Mouse (Mus musculus) forebrain, embryonic 14.5 days (tissue): ENCODE measurements around the gene Anxa9. TPM values are rescaled to one million over a fixed set of nuclear protein-coding genes. Genes with fewer than 3 reads are reported as not detected.

Source experiments
- ATAC-seq: fragments of 200-750 bp; cut with Nextera tagmentation; 2 replicates; pipeline ENCODE4 v1.8.0; 2017; ENCODE audit warnings: mild to moderate bottlenecking, moderate library complexity
- DNase-seq: peaks from one replicate; pipeline ENCODE4 v3.0.0-alpha.2; 2015; ENCODE audit warnings: low spot score
- H3K27ac ChIP-seq: fragments of 300-500 bp; sonication (generic); 2 replicates; pipeline ENCODE4 v1.5.1; 2014; ENCODE audit warnings: low read depth, mild to moderate bottlenecking, control low read depth, low read length, moderate library complexity
- H3K27me3 ChIP-seq: fragments of 300-500 bp; sonication (generic); replicated peaks from 2 replicates; pipeline ENCODE4 v1.6.1; 2014; ENCODE audit warnings: low read length, control low read depth, mixed read lengths; ENCODE audit not compliant: control insufficient read depth, insufficient read depth
- H3K36me3 ChIP-seq: fragments of 300-500 bp; sonication (generic); 2 replicates; pipeline ENCODE4 v1.6.1; 2014; ENCODE audit warnings: low read length, control low read depth; ENCODE audit not compliant: control insufficient read depth, insufficient read depth
- H3K4me1 ChIP-seq: fragments of 300-500 bp; sonication (generic); 2 replicates; pipeline ENCODE4 v1.6.1; 2014; ENCODE audit warnings: antibody characterized with exemption, low read length, control low read depth; ENCODE audit not compliant: control insufficient read depth, insufficient read depth
- H3K4me2 ChIP-seq: fragments of 300-500 bp; sonication (generic); 2 replicates; pipeline ENCODE4 v1.6.1; 2014; ENCODE audit warnings: mild to moderate bottlenecking, control low read depth, low read length
- H3K4me3 ChIP-seq: fragments of 300-500 bp; sonication (generic); 2 replicates; pipeline ENCODE4 v1.5.1; 2014; ENCODE audit warnings: low read depth, low read length, control low read depth
- H3K9ac ChIP-seq: fragments of 300-500 bp; sonication (generic); 2 replicates; pipeline ENCODE4 v1.6.1; 2014; ENCODE audit warnings: mild to moderate bottlenecking, low read length, control low read depth, moderate library complexity
- H3K9me3 ChIP-seq: fragments of 300-500 bp; sonication (generic); replicated peaks from 2 replicates; pipeline ENCODE4 v1.6.1; 2016; ENCODE audit warnings: low read length, control low read depth, mixed read lengths; ENCODE audit not compliant: control insufficient read depth
- WGBS: fragments of 180-500 bp; shearing (Covaris S2); extraction: QIAGEN DNeasy Blood & Tissue Kit; methylation state at CpG from one replicate; pipeline ENCODE4 v1.1.7; 2014; 5-methylcytosine and 5-hydroxymethylcytosine counted together
- polyA plus RNA-seq: library from polyadenylated mRNA; unstranded; fragments of >200 nt; fragmentation: Nextera tagmentation; extraction: Ambion mirVana; gene quantifications from 2 replicates; pipeline ENCODE4 v1.2.1, GENCODE M21; 2014

The Anxa9 gene
- polyA plus RNA-seq, 1 experiment from 2014 or later = 0.27 TPM

DNA sequence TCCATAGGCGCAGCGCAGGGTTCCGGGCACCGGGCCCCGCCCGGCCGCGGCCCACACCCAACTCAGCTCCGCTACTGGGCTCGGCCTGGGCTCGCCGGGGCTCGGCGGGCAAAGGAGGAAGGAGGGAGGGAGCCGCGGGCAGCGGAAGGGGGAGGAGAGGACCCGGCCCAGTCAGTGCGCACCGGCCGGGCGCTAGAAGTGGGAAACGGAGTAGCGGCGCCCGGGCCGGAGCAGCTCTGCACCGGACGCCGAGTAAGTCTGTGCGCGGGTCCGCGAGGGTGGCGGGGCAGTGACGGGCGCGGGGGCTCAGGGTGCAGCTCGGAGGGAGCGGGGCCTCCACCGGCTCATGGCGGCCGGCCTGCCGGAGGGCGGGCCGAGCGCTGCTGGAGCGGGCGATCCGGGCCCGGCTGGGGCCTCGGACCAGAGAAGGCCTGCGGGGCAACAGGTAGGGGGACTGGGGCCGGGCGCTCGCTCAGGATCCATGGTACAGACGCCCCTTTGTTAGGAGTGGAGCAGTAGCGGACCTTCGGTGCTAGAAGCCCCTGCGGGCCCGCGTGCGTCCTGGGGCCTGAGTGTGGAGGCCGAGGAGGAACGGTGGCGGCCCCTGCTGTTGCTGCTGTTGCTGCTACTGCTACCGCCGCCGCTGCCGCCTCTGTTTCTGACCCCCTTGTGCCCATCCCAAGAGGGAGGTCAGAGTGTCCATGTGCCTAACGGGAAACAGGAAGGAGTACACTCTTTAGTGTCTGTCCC, 8.3 kb upstream of the Anxa9 start:
- H3K36me3 ChIP-seq = peaks cover 7% of the 10 kb centered on the region
- under 1% methylated on average over 60 of the region's 71 CpGs for WGBS
- H3K9me3 ChIP-seq = no peaks in the 10 kb centered on the region
- peak; percentile 94 for ATAC-seq
- H3K4me3 ChIP-seq = peak overlapping the region; percentile 92
- H3K27me3 ChIP-seq = no peaks in the 10 kb centered on the region
- H3K4me2 ChIP-seq = peak overlapping the region; percentile 68
- peak overlapping the region; percentile 99 for H3K9ac ChIP-seq
- peaks cover 7% of the 10 kb centered on the region for H3K4me1 ChIP-seq
- DNase-seq = peak; percentile 83
- peak overlapping the region; percentile 95 for H3K27ac ChIP-seq

DNA sequence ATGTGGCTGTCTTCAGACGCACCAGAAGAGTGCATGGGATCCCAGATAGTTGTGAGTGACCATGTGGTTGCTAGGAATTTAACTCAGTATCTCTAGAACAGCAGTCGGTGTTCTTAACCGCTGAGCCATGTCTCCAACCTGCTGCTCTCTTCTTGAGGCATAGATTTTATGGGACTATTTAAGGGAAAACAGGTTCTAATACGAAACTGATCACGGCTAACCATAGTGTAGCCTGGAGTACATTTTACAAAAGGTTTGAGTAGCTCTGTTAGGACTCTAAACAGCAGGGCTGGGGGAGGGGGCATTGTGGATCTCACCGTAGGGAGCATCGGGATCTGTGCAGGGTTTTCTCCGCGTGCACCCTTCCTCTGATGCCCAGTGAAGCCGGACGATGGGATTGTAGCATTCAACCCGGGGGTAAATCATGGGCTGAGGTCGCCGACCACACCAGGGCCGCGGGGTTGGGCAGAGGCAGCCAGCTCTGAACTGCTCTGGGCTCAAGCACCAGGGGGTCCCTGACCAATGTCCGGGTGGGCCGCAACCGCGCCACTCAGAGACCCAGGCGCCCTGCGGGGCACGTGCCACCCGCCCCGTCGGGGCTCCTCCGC, 7.6 kb upstream of the Anxa9 start, which contains the start of gene Cers2:
Gene Cers2 (plus strand): TSS at position 306 of the 608 bp plus-strand sequence.
- DNase-seq (peak; percentile 48), ATAC-seq (peak; percentile 15; the same call in 1 of the 2 replicates)
- WGBS = 3% methylated on average over 27 of the region's 27 CpGs
- Histone ChIP-seq H3K27me3 (no peaks in the 10 kb centered on the region), H3K27ac (peak within 1 kb of the TSS; percentile 95), H3K9me3 (no peaks in the 10 kb centered on the region), H3K4me3 (peak within 1 kb of the TSS; percentile 92), H3K4me2 (peak within 1 kb of the TSS; percentile 68), H3K4me1 (peaks cover 7% of the 10 kb centered on the region), H3K36me3 (no peaks in the 10 kb centered on the region), H3K9ac (peak within 1 kb of the TSS; percentile 99)

DNA sequence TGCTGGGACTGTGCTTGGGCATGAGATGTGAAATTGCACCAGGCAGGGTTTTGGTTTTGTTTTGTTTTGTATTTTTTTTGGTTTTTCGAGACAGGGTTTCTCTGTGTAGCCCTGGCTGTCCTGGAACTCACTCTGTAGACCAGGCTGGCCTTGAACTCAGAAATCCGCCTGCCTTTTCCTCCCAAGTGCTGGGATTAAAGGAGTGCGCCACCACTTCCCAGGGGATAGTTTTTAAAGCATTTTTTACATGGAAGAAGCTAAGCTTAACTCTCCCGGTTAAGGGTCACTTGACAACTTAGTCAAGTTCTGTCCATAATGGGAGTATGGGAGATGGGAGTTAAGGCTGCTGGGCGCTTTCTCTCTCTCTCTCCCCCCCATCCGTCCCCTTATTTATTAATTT, 7.1 kb upstream of the Anxa9 start:
- H3K36me3 ChIP-seq = no peaks in the 10 kb centered on the region
- 68% methylated on average over 6 of the region's 6 CpGs for WGBS

GRCm38 (mm10) chr3:95313476-95313875, 6.5 kb upstream of the Anxa9 start:
- Histone ChIP-seq H3K4me3 (no peak overlapping the region), H3K9me3 (no peaks in the 10 kb centered on the region), H3K27me3 (no peaks in the 10 kb centered on the region), H3K4me2 (no peak overlapping the region), H3K36me3 (no peaks in the 10 kb centered on the region), H3K9ac (no peak overlapping the region), H3K4me1 (peaks cover 7% of the 10 kb centered on the region), H3K27ac (no peak overlapping the region)
- DNase-seq = no peak
- ATAC-seq = no peak
- 49% methylated on average over 7 of the region's 7 CpGs for WGBS

More for the DNA sequence above, 7.1 kb upstream of the Anxa9 start:
- peaks cover 7% of the 10 kb centered on the region for H3K4me1 ChIP-seq
- H3K9me3 ChIP-seq = no peaks in the 10 kb centered on the region
- no peak overlapping the region for H3K27ac ChIP-seq
- 0 out of 2 replicates have a peak overlapping the region, but pooled peaks have one; percentile 92 for H3K4me3 ChIP-seq
- DNase-seq (no peak), ATAC-seq (no peak)
- H3K9ac ChIP-seq = peak overlapping the region; percentile 99; the same call in 1 of the 2 replicates
- H3K27me3 ChIP-seq = no peaks in the 10 kb centered on the region
- peak overlapping the region; percentile 68; the same call in 1 of the 2 replicates for H3K4me2 ChIP-seq

- H3K9me3 ChIP-seq = no peaks in the 10 kb centered on the region
- 84% methylated on average over 6 of the region's 6 CpGs for WGBS
Measured at GRCm38 (mm10) chr3:95312623-95313022, 5.6 kb upstream of the Anxa9 start.

DNA sequence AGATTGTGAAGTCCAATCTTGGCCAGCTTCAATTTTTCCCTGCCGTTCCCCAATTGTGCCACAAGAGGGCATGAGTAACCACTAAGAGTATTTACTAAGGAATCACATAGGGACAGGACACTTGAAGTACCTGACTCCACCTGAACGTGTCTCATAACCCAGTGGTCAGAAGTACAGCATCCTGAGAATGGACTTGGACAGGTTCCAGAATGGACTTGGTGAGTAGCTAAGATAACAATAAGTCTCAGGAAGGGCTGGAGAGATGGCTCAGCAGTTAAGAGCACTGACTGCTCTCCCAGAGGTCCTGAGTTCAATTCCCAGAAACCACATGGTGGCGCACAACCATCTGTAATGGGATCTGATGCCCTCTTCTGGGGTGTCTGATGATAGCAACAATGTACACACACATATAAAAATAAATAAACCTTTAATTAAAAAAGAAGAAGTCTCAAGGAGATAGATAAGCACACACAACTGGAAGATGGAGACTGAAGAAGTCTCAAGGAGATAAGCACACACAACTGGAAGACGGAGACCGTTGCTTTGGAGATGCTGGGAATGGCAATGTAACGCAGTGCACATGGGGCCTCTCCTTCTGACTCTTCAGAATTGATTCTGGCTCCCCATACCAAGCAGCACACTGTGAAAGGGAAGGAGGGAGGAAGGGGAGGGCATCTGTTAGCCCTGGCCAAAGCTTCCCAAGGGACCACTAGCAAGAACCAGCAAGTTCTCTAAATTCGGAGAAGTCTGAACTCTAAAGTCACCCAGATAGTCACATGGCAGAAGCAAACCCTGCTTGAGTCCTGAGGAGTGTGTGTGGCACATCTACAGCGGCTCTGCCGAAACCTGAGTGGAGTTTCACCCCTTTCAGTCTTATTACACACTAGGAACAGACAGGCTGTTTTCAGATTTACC, 4.2 kb upstream of the Anxa9 start:
- 72% methylated on average over 9 of the region's 9 CpGs for WGBS

More at GRCm38 (mm10) chr3:95312623-95313022, 5.6 kb upstream of the Anxa9 start:
- Histone ChIP-seq H3K4me3 (no peak overlapping the region), H3K4me2 (no peak overlapping the region), H3K9ac (no peak overlapping the region), H3K36me3 (no peaks in the 10 kb centered on the region), H3K27me3 (no peaks in the 10 kb centered on the region), H3K4me1 (peaks cover 7% of the 10 kb centered on the region), H3K27ac (no peak overlapping the region)
- no peak for DNase-seq
- no peak for ATAC-seq

DNA sequence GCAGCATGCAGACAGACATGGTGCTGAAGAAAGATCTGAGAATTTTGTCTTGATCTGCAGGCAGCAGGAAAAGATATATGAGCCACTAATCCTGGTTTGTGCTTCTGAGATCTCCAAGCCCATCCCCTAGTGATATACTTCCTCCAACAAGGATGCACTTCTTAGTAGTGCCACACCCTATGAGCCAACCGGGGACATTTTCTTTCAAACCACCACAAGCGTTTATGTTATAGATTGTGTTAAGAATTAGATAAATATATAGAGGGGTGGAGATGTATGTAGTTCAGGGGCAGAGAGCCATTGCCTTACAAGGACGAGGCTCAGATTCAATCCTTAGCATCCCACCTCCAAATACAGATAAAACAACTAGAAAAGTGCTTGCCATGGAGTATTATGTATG, 3.5 kb upstream of the Anxa9 start:
- H3K4me1 ChIP-seq = no peaks in the 10 kb centered on the region
- H3K27me3 ChIP-seq = no peaks in the 10 kb centered on the region
- no peak for ATAC-seq
- H3K27ac ChIP-seq = no peak overlapping the region
- no peak overlapping the region for H3K9ac ChIP-seq
- no peak overlapping the region for H3K4me2 ChIP-seq
- no peaks in the 10 kb centered on the region for H3K36me3 ChIP-seq
- no peaks in the 10 kb centered on the region for H3K9me3 ChIP-seq
- H3K4me3 ChIP-seq = no peak overlapping the region
- no peak for DNase-seq
- WGBS = 72% methylated on average over 3 of the region's 3 CpGs

More for the DNA sequence above, 4.2 kb upstream of the Anxa9 start:
- no peak for ATAC-seq
- H3K9ac ChIP-seq = no peak overlapping the region
- H3K27me3 ChIP-seq = no peaks in the 10 kb centered on the region
- H3K4me1 ChIP-seq = peaks cover 5% of the 10 kb centered on the region
- H3K4me3 ChIP-seq = no peak overlapping the region
- no peaks in the 10 kb centered on the region for H3K36me3 ChIP-seq
- H3K27ac ChIP-seq = no peak overlapping the region
- no peaks in the 10 kb centered on the region for H3K9me3 ChIP-seq
- DNase-seq = peak; percentile 76
- no peak overlapping the region for H3K4me2 ChIP-seq

- H3K27ac ChIP-seq = no peak overlapping the region
- WGBS = 87% methylated on average over 4 of the region's 4 CpGs
- H3K9ac ChIP-seq = no peak overlapping the region
- no peak for ATAC-seq
- DNase-seq = no peak
- H3K4me3 ChIP-seq = no peak overlapping the region
- no peaks in the 10 kb centered on the region for H3K9me3 ChIP-seq
- no peaks in the 10 kb centered on the region for H3K36me3 ChIP-seq
- no peak overlapping the region for H3K4me2 ChIP-seq
- H3K27me3 ChIP-seq = no peaks in the 10 kb centered on the region
- no peaks in the 10 kb centered on the region for H3K4me1 ChIP-seq
Measured at GRCm38 (mm10) chr3:95306244-95306643, 732 bp downstream of the Anxa9 start.
